Mouse (Mus musculus) heart, postnatal 14 days (tissue): Measurements from ENCODE around the gene Masp2. TPM values are rescaled to one million over a fixed set of nuclear protein-coding genes. Genes with fewer than 3 reads are reported as not detected.

Source experiments
- total RNA-seq, 2 experiments: library from RNA; stranded (reverse); gene quantifications; 2 replicates each; pipeline ENCODE4 v1.2.3; 2021

Gene Masp2
- total RNA-seq, 2 experiments from 2014 or later: 0.32 to 0.43 TPM

Other genes with a start within 250 kb of the Masp2 start
- 10 to 100 TPM; 18.9 to 22.1 TPM for gene Ubiad1, start 157.8 kb upstream of the Masp2 start, total RNA-seq
- 10 to 100 TPM; 46.6 to 51.9 TPM for gene Mtor, start 153.9 kb upstream of the Masp2 start, total RNA-seq
- gene Angptl7, start 102.1 kb upstream of the Masp2 start, total RNA-seq: 1 to 10 TPM; 2.8 to 5.7 TPM
- gene Exosc10, start 44.1 kb upstream of the Masp2 start, total RNA-seq: 10 to 100 TPM; 45.7 to 46.5 TPM
- gene Srm, start 11.1 kb upstream of the Masp2 start, total RNA-seq: 10 to 100 TPM; 14.3 to 19.8 TPM
- 100 to 1,000 TPM; 136 to 161 TPM for gene Tardbp, start 24.5 kb downstream of the Masp2 start, total RNA-seq
- gene Gm572, start 40.8 kb downstream of the Masp2 start, total RNA-seq: 1 to 10 TPM; 3.1 to 4.0 TPM
- 10 to 100 TPM; 48.1 to 53.1 TPM for gene Casz1, start 201.9 kb downstream of the Masp2 start, total RNA-seq